Mouse (Mus musculus) midbrain, embryonic 16.5 days (tissue): Measurements from ENCODE around the gene Tex10. TPM values are rescaled to one million over a fixed set of nuclear protein-coding genes. Genes with fewer than 3 reads are reported as not detected.

Experiments used
- polyA plus RNA-seq: library from polyadenylated mRNA; unstranded; fragments of >200 nt; fragmentation: Nextera tagmentation; extraction: Ambion mirVana; gene quantifications from 2 replicates; pipeline ENCODE4 v1.2.1, GENCODE M21; 2015

The Tex10 gene
- polyA plus RNA-seq, 1 experiment from 2014 or later: 41.2 TPM

Other genes with a start within 250 kb of the Tex10 start
- 61.2 and 65.2 TPM in 2 replicates for gene Erp44, start 193.9 kb downstream of the Tex10 start, polyA plus RNA-seq
- gene Invs, start 193.7 kb downstream of the Tex10 start, polyA plus RNA-seq: 6.6 and 8.1 TPM in 2 replicates
- 23.6 and 29.8 TPM in 2 replicates for gene Msantd3, start 66.5 kb upstream of the Tex10 start, polyA plus RNA-seq
- 228 and 263 TPM in 2 replicates for gene Tmeff1, start 111.7 kb upstream of the Tex10 start, polyA plus RNA-seq
- 1.2 and 1.5 TPM in 2 replicates for gene Cavin4, start 190.1 kb upstream of the Tex10 start, polyA plus RNA-seq